Mouse (Mus musculus) B cell, adult 2 months (primary cell): ENCODE measurements around the gene Ttll13.
A peak's percentile ranks its signal among the peaks of the same experiment; 100 is the strongest.

Experiments used
- DNase-seq, 2 experiments: peaks; one replicate each; pipeline ENCODE4 v3.0.0; 2022

The Ttll13 gene

DNA sequence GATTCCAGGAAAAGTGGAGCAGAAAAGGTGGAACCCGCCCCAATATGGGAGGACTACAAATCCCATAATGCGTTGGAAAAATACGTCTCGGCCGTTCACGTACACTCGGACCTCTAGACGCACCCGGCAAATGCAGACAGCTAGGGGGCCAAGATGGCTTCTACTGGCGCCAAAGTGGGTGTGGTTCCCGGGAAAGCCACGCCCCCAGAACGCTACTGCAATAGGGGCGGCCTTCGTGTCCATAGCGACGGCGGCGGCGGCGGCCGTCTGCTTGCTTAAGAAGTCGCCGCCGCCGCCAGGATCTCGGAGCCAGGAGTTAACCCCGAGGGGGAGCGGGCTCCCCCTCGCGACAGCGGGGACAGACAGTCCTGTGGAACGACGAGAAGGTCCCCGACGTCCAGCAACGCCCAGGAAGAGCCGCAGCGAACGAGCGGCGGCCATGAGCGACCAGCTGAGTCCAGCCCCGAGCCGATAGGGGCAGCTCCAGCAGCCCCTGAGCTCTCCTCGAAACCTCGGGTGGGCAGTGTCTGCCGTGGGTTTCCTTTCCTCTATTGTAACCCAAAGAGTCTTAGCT lies at the start of gene Ttll13:
Gene Ttll13 (plus strand): TSS at position 229 of the 574 bp plus-strand sequence.
- peak; percentile 96 to 97 for DNase-seq

DNA sequence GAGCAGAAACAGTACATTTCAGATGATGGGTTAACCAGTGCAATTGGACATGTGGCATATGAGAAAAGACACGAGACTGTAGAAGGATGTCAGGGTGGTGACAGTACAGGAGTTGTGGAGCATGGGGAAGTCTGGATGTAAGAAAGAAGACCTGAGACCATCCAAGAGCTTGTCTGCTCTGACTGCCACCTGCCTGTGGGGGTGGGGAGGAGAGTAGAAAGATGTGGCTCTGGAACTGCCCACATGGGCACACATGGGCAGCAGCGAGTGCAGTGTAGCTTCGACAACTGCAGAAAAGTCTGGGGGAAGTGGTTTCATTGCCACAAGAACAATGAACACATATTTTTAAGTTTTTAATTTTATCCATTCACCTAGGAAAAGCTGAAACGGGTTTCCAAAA lies 48.8 kb upstream of the Ttll13 start:
- peak; percentile 76 to 80 for DNase-seq

DNA sequence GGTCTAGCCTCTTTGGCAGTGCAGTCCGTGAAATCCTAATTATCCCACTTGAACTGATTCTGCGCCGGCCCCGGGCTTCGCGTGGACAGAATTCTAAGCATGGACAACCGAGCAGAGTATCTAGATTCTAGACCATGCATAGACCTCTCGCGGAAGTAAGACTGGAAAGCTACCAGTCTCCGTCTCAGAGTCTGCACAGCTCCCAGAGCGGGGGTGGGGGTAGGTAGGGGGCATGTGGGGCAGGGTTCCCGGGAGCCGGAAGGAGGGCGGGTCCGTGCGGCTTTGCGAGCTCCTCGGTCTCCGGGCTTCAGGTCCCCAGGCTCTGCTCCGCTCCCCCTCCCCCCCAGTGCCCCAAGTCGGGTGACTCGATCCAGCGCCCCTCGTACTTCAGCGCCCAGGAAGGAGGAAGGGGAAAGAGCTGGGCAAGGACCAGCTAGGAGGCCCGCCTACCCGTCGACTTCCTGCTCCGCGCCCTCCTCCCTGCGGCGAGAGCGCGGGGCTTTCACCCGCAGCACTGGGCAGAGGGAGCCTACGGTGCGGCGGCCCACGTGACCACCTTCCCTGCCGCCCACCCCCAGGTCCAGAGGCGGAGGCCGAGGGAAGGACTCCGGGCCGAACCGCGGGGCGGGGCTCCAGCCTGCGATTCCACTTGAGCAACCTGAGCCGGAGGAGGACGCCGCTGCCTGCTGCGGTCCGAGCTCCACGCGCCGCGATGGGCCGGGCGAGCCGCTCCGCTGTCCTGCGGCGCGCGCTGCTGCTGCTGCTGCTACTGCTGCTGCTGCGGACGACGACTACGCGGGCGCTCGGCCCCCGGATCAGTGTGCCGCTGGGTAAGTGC lies 48.0 kb upstream of the Ttll13 start:
- DNase-seq: peak; percentile 71 to 74

DNA sequence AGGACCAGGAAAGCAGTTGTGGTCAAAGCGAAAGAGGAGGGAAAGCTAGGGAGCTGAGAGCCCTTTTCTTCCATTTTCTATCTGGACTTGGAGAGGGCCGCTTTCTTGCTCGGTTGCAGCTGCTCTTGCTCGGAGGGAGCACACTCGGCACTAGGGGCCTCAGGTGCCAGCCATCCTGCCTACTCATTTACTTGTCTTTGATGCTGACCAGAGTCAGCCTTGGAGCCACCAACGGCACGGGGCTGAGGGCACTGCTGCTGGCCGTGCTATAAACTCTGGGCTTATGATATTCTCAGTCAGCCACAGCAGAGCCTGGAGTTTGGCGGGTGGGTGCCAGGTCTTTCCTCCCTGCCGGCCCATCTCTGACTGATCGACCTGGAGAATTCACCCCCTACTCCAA lies 47.3 kb upstream of the Ttll13 start:
- peak in 1 of 2 experiments; percentile 42 for DNase-seq

DNA sequence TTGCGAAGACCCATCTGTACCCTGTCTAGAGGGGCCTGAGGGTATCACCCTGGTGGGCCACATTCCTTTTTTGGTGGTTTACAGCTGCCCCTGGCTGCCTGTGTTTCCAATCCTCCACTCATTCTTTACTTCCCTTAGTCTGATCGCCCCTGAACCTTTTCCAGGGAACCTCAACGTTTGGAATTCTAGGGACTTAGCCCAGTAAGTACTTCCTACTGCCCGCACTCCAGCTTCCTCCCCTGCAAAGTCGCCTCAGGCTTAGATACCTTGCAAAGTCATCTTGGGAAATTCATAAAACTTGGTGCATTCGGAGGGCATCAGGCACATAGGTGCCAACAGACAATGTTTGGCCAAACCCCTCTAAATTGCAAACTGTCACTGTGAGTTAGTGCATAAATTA lies 46.9 kb upstream of the Ttll13 start:
- DNase-seq: no peak

DNA sequence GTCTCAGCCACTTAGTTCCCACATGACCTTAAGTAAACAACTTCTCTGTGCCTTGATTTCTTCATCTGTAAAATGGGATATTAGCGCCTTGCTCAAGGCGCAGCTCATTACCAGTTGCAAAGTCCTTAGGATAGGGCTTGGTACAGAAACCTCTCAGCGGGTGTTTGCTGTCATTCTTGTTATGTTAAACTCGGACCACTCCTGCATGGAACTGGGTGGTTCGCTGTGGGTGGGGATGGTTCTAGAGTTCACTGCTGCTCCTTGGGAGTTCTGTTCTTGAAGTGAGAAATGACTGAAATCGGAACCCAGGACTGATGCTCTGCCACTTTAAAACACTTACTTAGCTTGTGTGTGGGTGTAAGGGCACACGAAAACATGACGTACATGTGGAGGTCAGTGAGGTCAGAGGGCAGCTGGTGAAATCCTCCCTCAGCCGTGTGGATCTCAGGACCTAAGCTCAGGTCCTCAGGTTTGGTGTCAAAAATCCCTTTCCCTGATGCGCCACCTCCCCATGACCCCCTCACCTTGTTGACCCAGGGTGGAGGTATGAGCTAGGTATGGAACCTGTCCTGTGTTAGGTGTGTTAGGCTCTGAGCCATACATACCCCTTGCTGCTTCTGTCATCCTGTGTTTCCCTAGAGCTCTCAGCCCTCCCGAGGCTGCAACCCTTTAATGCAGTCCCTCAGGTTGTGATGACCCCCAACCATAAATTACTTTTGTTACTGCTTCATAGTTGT lies 46.2 kb upstream of the Ttll13 start:
- DNase-seq: no peak

DNA sequence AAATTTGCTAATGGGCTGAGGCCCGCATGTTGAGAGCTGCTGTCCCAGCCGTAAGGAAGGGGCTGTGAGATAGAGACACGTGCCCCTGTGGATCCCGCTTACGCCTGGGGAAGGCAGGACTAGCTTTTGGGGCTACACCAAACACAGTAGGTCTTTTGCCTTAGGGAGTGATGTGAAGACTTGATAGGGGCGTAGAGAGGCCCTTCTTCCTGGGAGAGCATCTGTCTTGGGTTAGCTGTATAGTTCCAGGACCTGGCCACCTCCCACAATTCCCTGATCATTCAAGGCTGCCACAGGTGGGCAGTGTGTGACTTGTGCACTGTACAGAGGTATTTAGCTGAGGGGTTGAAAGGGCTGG lies 45.6 kb upstream of the Ttll13 start:
- DNase-seq: no peak

DNA sequence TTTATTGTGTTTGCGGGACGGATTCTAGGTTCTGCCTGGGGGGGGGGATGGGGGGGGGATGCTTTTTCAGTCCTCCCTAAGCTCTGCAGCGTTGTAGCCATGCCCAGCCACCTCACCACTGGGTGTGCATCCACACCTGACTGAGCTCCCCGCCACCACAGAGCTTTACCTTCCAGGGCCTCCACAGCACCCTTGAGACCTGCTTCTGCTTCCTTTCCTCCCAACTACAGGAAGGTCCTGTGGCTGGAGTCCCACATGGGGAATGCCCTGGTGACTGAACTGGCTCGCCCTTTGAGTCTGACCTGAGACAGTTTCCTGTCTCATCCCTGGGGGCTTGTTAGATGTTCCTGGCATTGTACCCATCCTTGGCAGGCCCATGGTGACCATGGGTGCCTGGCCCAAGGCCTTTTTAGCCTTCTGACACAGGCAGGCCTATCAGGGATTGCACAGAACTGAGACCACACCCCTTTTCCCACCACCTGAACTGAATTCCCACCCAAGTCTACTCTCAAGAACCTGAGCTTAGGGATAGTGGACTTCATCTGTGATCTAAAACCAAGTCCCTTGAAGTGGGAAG lies 45.1 kb upstream of the Ttll13 start:
- DNase-seq: peak in 1 of 2 experiments; percentile 55

DNA sequence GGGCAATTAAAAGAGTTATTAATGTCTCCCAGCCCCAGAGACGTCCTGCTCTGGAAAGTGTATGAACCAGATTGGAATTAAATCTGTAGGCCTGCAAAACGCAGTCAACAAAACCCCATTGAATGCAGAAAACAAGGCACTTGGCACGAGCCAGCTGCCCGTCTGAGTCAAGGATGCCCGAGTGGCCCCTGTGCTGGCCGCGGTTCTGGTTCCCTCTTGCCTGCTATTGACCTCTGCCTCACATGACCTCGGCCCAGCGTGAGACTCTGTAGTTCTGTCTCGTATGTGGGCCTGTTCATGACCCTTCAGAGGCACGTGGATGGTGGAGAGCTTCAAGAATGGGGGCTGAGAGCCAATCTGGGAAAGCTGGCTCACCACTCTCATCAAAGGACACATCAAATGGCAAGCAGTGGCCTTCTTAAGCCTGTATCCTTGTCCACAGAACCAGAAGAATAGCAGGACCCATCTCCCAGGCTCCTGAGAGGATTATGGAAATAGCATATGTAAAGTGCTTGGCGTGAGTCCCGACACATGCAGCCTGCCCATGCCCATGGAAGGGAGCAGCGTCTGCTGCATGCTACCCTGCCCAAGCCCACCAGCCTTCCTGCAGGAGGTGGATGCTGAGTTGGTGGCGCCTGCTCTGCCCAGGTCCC lies 44.2 kb upstream of the Ttll13 start:
- no peak for DNase-seq

DNA sequence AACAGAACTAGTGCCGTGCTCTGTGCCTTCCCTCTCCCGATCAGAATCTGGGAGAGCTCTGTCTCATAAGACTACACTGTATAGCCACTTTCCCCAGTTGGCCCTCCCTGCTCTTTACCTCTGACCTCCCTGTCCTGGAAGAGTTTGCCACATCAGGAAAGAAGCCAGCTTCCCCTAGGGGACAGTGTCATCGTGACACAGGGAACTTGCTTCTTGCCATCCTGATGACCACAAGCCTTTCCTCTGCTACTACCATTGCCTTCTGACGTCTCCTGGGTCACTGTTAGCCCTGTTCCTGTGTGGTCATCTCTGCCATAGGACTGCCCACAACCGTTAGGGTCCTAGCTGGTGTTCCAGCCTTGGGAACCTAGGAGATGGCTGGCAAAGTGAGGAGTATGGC lies 43.2 kb upstream of the Ttll13 start:
- DNase-seq: no peak

DNA sequence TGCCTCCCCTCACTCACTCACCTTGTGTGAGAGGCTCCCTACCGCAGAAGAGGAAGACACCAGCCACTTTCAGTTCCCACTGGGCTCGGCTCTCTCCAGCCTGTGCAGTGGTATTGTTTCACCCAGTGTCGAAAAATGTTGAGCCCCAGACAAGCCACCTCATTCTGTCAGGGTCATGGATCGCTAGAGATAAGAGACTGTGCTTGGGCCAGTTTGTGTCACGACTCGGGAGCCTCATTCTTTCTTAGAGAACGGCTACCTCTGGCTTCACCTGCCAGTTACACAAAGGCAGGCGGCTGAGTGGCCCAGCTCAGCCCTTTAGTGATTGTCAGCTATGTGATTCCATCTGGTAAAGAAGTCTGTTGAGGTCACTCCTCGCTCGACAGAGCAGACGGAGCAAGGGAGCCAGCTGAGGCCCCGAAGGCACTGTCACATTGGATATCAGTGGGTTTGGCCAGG lies 42.5 kb upstream of the Ttll13 start:
- DNase-seq: peak; percentile 82 to 83

DNA sequence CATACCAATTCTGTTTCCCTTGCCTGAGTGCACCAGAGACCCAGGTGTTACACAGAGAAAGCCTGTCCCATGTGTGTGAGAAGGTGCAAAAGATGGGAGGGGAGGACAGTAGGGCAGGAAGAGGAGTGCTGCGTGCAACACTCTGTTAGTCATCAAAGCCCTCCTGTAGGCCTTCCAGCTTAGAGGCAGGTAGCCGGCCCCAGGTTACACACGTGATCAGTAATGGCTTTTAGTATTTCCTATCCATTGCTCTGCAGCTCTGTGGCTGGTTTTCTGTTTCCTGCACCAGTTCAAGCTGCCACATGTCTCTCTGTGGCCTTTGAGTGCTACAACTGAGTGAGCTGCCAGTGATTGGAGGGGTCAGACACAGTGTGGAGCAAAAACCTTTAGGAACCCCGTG lies 41.8 kb upstream of the Ttll13 start:
- peak in 1 of 2 experiments; percentile 58 for DNase-seq

DNA sequence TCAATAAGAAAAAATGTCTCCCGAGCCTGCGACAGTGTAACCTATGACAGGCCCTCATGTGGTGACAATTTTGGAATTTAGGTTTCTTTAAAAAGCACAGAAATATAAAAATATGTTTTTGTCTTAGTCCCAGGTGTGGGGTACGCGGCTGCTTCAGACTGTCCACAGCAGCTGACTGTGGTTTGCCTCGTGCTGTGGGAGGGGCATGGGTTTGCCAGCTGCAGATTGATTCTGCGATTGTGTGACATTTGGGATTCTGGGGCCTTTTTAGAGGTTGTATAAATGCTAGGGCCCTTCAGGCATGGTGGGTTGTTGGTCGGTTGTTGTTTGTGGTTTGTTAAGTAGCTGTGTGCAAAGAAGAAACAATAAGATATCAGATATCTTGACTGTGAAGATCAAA lies 41.2 kb upstream of the Ttll13 start:
- DNase-seq: peak; percentile 64 to 71

DNA sequence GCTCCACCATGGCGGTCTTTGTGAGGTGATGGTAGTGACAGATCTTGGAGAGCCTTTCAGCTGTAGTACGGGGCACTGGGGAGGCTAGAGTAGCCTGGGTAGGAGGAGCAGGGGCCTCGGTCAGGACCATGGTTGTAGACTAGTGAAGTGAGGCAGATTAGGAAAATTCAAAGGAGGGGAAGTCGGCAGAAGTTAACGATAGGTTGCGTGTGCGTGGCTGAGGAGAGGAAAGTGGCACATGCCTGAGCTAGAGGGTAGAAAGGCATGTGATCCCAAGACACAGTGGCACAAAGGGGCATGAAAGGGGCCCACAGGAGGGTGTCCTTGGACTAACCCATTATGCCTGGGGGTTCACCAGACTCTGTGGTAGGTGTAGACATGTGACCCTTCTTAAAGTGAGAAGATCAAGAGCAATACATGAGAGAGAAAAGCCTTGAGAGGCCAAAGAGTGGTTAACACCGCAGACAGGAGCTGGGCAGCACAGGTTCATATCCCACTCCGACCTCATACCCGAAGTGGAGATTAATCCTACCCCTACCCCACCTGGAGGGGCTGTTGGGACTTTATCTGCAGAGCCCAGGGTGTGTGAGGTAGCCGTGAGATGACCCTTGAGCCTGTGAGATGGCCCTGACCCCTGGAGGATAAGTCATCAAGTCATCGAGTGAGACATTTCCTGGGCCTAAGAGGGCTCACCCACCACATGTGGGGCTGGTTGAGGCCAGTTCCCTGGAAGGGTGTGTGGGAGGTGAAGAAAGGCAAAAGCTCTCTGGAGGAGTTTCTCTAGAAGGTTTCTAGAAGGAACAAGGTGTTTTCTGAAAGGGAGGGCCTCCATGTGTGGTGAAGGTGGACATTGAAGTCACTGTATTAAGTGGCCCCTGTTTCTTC lies 40.2 kb upstream of the Ttll13 start:
- peak in 1 of 2 experiments; percentile 36 for DNase-seq

DNA sequence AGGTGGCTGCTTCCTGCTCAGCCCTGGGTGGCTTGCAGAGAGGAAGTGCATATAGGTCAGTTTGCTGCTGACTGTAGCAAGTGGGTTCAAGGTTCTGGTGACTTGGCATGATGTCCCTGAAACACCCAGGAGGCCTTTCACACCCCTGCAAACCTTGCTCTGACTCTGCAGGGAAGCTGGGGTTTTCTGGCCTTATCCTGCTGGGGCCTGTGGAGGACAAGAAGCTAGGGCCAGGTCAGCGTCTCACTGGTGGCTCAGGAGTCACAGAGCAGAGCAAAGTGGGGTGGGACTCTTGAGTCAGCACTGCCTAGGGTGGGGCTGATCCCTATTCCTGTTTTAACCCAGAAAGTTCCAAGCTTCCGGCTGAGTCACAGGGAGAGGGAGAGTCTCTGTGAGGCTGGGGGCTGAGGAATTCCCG lies 38.9 kb upstream of the Ttll13 start:
- DNase-seq: peak; percentile 26 to 29

DNA sequence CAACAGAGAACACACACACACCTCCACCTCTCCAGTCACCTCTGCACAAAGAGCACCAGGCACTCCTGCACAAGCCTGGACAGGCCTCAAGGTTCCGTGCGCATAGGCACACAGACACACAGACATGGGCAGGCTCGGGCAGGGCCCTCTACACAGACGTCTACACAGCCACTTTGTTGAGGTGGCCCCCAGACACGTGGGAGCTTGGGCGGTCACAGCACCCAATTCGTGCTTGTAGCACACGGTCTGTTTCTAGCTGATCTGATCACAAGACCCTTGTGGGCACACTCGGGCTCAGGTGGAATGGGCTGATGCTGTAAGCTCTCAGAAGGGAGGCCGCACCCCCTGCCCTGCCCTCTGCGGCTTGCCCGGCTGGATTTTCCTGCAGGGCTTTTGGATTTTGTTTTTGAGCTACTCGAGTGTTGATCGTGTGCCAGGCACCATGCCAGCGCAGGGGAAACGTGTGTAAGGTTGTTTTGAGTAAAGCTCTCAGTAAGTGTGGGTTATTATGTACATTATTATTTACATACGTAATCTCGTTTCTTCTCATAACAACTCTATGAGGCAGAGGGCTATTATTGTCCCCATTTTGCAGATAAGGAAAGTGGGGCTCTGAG lies 38.0 kb upstream of the Ttll13 start:
- no peak for DNase-seq

DNA sequence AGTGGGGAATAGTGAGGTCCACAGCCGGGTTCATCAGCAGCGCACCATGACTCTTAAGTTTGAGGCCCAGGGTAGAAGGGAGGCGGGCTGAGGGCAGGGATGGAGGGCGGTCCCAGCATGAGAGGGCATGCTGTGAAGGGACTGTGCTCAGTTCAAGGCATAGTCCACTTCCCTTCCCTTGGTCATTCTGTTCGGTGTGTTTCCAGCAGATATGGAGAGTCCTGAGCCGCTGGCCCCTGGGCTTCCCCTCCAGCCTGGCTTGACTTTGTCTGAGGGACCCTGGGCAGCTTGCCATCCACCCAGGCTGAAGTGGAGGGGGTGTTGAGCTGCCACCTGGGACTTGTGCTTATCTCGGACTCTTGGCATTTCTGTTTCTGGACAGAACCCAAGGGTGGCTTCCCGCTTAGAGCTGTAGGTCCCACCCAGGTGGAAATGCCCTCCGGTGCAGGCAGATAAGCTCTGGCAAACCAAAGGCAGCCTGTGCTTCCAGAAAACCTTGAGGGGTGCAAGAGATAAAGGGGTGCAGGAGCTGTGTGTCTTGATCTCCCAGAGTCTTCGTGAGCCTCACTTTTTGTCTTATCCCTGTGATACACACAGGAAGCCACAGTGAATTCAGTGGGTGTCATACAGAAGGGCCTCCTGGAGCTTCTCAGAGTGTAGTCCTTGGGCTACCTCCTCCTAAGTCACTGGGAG lies 37.3 kb upstream of the Ttll13 start:
- DNase-seq: peak in 1 of 2 experiments; percentile 20

DNA sequence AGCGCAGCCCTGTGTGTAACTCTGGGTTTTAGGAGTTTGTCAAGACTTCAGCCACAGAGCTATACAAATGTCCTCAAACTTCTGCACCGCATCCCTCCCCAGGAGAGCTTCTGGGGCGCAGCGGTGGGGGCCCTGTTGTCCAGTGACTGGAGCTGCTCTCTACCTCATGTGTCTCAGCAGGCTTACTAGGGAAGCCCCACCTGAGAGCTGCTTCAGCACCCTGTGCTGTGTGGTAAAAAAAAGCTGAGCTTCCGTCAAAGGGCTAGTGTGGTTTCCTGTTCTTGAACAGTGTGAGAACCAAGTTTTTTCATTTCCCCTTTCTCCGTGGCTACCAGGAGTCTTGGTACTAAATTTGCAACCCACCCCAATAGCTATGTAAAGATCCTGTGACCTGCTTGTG lies 36.5 kb upstream of the Ttll13 start:
- peak; percentile 86 to 89 for DNase-seq

DNA sequence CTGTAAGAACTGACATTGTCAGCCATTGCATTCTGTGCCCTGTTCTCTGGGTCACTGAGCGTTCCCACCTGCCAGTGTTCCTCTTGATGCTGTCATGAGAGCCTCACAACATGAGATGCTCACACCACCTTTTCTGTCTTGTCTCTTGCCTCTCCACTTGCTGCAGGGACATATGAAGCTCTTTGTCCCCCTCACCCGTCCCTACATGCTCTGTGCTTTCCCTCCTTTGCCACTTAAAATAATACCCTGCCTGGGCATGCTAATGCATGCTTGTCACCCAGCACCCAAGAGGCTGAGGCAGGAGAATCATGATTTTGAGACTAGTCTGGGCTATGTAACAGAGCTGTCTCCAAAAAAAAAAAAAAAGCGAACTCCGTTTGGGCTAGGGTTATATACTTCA lies 35.2 kb upstream of the Ttll13 start:
- no peak for DNase-seq

DNA sequence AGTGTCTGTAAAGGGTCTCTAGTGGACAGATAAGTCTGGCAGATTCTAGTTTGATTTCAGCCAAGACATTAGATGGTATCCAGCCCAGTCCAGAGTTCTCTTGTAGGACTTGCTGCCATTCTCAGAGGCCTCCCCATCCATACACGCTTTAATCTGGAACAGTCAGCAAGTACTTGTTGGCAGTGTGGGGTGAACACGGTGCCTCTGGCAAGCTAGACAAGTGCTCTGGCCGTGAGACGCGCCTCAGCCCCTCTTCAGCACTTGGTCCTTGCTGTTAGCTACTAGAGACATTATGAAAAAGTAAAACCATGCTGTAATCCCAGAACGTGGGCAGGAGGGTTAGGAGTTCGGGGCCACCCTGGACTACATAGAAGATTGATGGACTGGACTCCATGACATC lies 32.6 kb upstream of the Ttll13 start:
- DNase-seq: no peak

DNA sequence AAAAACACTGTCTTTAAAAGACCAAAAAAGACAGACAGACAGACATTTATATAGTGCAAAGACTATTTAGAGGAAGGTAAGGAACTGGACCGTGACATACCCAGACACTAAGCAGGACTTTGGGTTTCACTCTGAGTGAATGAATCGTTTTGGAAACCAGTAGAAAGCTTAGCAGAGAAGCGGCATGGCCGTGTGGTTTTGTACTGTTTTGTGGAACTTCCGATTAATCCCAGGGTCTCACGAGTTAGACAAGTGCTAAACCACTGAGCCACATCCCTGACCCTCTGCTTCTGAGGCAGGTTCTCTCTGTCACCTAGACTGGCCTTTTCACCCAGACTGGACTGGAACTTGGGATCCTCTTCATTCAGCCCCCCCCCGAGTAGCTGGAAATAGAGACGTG lies 31.7 kb upstream of the Ttll13 start:
- DNase-seq: peak; percentile 46 to 47
